Mouse (Mus musculus): ENCODE data around the gene Hspb9.

The Hspb9 gene

DNA sequence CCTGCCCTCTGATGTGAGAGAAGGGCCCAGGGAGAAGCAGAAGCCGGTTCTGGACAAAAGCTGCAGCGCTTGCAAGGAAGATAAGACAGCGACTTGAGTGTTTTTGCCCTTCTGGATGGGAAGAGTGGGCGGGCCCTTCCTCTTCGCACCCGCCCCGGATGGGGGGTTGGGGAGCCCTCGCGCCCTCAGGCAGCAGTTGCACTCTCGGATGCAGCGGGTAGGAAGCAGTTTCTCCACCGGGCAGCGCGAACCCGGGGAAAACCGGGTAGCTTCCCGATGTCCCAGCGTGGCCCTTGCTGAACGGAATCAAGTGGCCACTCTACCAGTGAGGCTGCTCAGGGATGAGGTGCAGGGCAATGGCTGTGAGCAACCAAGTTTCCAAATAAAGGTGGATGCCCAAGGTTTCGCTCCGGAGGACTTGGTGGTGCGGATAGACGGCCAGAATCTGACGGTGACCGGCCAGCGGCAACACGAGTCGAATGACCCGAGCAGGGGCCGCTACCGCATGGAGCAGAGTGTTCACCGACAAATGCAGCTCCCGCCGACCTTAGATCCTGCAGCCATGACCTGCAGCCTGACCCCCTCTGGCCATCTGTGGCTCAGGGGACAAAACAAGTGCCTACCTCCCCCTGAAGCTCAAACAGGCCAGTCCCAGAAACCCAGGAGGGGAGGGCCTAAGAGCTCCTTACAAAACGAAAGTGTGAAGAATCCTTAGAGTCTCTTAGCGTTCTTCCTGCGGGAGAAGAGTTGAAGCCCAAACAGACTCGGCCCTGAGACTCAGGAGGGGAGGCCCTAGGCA is at the start of gene Hspb9:
Hspb9 (plus strand) TSS at position 116 of the 799 bp plus-strand sequence.
- peak; percentile 56 for DNase-seq (ENCODE audit: low spot score)

DNA sequence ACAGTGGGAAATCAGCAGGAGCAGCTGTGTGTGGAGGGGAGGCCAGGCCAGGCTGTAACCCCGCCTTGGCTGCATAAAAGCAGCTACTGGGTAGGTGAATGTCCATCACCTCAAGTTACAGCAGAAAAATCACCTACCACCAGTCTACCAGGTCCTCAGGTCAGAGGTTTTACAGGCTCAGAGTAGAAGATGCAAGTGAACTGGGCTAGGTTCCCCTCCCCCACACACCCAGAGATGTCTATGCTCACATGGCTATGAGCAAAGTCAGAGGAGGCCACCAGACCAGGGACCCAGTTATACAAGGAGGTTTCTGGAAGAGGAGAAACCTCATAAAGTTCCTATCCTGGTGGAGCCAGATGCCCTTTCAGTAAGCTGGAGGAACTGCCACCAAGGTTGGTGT is 42.6 kb upstream of the Hspb9 start:
- no peak for DNase-seq (ENCODE audit: low spot score)

DNA sequence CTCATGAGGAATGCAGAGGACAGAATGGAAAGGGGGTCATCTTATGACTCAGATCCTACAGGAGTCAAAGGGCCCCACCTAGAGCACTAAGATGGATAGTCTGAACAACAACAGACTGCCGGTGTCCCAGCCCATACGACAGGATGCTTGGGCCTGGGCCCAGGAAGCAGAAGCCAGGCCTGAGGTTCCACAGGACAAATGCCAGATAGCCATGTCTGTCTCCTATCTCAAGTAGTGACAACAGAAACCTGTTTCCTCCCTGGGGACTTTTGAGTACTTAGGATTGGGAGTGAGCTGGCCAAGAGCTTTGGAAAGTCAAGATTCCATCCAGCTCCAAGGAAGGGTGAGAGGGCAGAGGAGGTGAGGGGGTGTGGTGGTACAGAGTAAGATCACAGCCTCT is 41.7 kb upstream of the Hspb9 start:
- no peak for DNase-seq (ENCODE audit: low spot score)

DNA sequence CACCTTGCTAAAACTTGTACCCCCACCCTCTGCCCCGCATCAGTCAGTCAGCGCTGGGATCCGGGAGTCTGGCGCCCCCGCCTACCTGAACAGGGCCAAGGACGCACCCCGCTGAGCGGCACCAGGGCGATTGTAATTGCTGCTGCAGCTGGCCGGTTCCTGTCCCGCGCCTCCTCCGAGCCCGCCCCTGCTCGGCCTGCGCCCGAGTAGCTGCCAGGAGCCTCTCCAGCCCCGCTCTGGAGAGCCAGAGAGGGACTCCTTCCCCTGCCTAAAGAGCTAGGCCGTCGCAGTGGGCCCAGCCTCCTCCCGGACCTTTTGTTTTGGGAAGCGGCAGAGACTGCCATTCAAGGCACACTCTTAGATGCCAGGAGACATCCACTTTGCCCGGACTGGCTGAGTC is 40.5 kb upstream of the Hspb9 start:
- peak; percentile 48 for DNase-seq (ENCODE audit: low spot score)

DNA sequence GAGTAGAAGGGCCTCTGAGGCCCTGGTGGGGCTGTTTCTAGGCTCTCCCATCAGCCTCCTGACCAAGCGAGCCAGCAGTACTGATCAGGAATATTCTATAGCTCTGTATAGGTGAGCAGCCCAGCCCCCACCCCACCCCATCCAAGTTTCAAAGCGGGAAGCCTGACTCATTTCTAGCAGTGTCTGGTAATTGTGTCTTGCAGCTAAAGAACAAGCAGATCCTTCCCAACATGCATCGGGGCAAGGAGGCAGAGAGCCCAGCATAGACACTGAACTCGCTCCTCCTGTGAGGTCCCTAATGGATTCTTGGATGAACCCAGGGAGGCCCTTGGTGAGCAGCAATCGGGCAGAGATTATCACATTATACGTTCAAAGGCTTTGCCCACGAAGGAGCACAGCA is 35.8 kb upstream of the Hspb9 start:
- DNase-seq (ENCODE audit: low spot score), result no peak

DNA sequence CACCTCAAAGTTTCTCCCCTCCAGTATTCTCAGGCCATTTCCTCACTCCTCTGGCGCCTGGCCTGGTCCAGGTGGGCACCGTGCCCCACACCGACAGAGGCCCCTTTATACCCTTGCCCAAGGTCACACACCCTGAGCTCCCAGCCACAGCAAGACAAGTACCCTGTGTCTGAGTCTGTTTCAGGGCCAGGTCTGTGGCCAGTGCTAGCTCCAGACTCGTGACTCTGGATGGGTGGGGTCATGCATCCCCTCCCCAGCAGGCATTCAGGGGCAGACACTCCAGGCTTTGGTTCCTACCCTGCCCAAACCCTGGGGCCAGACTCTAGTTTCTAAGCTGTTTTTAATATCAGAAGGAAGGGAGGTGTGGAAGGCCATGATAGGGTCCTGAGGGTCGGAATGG is 31.8 kb upstream of the Hspb9 start:
- DNase-seq (ENCODE audit: low spot score), result no peak

DNA sequence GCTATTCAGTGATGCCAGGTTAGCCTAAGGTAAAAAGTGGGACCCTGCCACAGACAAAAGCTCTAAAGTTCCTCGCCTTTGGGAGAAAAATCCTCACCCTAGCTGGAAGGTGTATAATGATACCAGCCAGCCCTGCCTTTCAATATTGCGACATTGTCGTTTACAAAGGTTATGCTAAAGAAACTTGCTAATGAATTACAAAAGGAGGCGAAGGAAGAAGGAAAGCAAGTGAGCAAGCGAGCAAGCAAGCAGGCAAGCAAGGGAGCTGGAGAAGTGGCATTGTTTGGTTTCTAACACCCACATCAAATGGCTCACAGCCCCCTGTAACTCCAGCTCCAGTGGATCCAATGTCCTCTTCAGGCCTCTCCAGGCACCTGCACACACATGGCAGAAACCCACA is 31.1 kb upstream of the Hspb9 start:
- no peak for DNase-seq (ENCODE audit: low spot score)

DNA sequence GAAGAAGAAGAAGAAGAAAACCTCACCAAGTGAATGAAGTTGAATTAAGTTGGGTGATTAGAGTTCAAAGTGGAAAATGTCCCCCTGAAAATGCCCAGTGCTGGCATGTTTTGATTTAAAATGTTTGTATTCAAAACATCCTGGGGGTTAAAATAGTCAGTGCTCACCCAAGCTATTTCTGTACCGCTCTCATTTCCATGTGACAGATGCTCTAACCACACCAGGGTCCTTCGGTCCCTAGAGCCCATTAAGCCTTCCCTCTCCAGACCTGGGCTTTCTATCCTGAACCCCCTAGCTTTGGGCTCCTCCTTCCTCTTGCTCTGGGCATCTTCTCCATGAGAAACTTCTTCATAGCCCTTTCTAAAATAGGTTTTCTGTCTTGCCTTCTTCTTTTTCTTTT is 29.6 kb upstream of the Hspb9 start:
- no peak for DNase-seq (ENCODE audit: low spot score)

DNA sequence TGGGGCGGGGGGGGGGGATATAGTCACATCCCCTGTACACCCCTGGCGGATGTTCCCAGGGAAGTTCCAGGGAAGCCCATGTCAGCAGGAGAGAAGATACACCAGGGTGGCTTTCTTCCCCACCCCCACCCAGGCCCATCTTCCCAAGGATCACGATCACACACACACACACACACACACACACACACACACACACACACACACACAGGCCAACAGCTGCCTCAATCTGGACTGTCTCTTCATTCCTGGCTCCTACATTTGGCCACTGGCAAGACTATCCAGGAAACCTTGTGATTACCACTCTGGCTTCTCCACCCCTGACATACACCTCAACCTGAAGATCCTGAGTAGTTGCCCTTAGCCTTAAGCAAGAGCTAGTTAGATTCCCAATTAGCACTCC is 28.3 kb upstream of the Hspb9 start:
- DNase-seq (ENCODE audit: low spot score), result no peak

DNA sequence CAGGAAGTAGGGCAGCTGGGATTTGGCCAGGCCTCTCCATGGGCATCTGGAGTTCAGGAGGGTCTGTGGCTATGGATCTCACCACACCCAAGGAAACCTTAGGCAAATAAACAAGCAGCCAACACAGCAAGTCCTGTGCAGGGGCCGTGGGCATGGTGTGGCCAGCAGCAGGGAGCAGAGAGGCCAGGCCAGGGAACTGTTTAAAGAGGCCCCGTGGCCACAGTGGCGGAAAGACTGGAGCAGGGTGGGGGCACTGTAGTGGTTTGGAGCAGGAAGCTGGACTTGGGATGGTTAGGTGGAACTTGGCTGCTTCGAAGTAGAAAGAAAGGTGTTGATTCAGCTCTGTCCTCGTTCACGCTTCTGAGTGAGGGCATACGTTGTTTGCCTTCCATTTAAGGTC is 26.4 kb upstream of the Hspb9 start:
- DNase-seq (ENCODE audit: low spot score), result no peak

DNA sequence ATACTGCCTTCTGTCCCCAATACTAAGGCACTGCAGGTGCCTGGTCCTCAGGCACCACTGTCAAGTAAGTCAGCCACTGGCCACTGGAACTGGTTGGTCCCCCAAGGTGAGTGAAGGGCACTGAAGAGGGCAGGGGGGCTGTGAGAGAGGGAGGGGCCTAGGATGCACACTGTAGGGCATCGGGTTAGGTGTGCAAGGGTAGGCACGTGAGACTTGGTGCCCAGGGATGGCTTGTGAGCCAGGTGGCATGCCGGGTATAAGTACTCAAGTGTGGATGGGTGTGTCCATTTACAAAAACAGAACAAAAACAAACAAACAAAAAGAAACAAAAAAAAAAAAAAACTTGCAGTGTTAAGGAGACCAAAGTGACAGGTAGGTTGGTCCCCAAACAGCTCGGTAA is 25.2 kb upstream of the Hspb9 start:
- no peak for DNase-seq (ENCODE audit: low spot score)

DNA sequence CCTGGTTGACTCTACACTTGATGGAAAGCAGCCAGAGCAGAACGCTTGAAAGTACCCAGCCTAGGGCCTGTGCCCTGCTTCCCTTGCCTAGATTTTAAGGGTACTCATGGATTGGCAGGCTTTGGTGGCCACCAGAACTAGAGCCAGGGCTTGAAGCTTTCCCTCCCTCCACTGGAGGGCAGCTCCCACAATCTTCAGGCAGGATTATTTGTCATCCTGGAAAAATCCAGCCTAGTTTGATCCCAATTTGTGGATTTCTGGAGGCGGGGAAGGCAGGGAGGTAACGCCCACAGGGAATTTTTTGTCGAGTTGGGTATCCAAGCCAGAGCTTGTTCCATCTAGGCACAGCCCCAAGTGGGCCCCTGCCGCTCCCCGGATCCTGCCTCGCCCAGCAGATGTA is 23.3 kb upstream of the Hspb9 start:
- DNase-seq (ENCODE audit: low spot score), result no peak

DNA sequence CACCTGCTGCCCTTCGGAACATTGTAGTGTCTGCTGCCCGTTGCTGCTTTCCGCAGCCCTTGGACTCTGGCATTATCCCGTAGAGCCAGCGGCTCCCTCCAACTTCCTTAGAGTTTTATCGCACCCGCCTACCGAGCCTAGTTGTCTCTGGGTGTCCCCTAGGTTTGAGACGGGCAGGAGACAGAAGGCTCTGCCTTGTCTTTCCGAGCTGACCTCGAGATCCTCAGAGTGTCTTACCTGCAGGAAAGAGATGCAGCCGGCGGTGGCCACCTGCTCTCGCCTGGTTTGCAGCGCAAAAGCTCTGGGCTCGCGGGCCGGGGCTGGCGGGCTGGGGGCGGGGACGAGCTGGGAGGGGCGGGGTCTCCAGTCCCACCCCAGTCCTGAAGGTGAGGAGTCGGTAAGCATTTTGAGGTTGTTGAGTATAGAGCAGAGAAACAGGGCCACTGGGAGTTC is 21.5 kb upstream of the Hspb9 start, which contains the start of gene Zfp385c:
Zfp385c (minus strand) TSS at position 292 of the 453 bp plus-strand sequence.
- no peak for DNase-seq (ENCODE audit: low spot score)

DNA sequence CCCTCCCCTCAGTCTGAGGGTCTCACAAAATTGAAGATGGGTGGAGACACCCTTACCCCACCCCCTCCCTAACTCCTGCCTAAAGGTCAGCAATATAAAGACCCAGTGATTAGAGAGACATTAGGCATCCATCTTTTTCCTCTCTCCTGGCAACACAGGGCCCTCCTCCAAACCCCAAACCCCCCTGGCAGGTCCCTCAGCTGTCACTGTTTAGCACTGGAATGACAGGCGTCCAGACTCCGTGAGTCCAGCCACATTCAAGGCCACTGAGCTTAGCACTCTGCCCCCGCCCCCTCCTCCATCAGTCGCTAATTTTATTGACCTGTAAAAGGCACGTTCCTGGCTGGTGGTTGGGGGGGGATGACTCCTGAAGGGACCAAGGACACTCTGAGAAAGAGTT is 20.5 kb upstream of the Hspb9 start:
- no peak for DNase-seq (ENCODE audit: low spot score)

DNA sequence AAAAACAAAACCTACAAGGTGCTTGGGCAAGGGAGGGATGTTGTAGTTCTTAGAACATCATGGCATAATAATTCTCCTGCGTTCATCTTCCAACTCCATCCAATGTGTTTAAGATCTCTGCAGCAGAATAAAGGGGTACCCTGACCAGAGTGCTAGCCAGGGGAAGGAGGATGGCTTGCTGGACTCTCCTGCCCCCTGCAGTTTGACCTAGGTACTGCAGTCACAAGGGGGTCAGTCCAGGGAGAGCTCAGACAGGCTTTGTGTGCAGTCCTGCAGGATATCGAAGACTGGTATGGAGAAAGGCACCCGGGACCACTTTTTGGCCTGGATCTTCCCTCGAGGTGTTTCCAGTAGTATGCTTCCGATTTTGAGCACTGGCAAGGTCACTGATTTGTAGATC is 18.7 kb upstream of the Hspb9 start:
- DNase-seq (ENCODE audit: low spot score), result peak; percentile 79

DNA sequence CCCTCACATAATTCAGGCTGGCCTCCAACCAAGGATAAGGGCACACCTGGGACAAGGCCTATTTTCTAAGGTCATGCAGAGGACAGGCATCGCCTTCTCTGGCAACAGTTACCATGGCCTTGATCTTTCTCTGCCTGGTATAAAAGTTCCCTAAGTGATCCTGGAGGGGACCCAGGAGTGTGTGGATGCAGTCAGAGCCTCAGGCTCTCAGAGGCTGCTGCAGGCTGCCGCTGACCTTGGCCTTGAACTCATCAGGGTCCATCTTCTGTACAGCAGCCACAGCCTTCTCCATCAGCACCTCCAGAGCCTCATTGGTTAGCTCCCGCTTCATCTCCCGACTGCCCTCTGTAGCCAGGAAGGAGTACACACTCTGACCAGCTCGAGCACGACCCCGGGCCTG is 15.7 kb upstream of the Hspb9 start:
- no peak for DNase-seq (ENCODE audit: low spot score)

DNA sequence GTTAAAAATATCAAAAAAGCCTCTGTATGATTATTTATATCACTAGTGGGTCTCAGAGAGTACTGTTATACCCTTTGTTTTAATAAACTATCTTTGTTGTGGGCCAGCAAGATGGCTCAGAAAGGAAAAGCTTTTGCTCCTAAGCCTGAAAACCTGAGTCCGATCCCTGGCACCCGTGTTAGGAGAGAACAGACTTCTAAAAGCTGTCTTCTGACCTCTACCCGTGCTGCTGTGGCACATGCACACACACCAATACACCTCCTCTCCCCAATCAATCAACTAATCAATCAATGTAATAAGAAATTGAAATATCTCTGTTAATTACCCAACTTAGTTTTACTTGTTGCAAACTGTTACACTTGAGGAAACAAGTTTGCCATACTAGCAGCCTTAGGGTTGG is 12.9 kb upstream of the Hspb9 start:
- DNase-seq (ENCODE audit: low spot score), result no peak

DNA sequence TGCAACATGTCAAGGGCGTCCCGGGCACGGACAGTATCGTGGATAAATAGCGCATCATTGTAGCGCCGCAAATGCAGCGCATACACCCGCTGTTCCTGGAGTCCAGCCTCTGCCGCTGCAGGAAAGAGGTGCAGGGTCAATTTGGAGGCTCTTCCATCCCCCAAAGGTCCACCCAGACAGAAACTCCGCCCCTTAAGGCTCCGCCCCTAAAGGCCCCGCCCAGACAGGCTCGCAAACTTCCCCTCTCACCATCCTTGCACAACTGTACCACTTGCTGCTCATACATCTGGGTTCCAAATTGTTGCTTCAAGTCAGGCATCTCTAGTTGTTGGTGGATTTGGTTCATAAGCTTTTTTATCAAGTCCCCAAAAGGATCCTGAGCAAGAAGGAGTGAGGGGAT is 12.3 kb upstream of the Hspb9 start:
- DNase-seq (ENCODE audit: low spot score), result peak; percentile 50

DNA sequence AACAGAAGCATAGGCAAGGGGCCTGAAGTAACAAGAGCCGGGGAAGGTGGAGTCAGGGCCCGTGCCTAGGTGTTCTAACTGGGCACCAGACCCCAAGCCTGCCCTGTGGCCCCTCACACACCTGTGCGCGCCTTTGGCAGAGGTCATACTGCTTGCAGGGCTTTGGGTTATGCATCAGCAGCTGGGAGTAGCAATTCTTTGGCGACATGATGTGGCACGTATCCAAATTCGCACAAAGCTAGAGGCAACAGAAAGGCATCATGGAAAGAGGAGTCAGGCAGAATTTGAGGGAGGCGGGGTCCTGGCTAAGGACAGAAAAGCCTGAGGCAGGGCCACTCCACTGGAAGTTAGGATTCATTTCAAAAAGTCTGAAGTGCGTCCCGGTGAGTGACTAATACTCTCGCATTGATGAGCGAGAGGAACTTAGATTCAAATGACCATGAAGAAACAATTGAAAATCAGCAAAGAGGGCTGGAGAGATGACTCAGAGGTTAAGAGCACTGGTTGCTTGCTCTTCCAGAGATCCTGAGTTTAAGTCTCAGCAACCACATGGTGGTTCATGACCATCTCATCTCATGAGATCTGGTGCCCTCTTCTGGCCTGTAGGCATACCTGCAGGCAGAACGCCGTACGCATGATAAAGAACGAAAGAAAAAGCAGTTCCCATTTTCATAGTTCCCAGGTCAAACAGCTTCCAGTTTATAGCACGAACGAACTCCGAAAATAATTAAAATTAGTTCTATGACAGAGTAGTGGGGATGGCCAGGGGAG is 11.4 kb upstream of the Hspb9 start:
- peak; percentile 64 for DNase-seq (ENCODE audit: low spot score)

DNA sequence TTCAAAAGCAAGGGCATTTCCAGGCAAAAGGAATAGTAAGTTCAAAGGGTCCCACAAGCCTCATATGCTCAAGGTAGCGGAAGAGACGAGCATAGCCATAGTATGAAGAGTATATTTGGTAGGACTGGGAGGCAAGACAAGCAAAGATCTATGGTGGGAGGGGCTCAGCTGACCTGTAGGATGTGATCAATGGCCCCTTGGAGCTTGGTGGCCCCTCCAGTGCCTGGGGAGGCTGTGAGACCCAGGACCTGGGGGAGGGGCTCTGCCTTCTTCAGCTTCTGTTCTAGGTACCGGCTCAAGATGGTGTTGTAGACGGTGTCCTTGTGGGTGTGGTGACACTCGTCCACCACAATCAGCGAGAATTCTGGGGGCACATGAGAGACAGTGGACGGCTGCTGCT is 10.7 kb upstream of the Hspb9 start:
- no peak for DNase-seq (ENCODE audit: low spot score)

DNA sequence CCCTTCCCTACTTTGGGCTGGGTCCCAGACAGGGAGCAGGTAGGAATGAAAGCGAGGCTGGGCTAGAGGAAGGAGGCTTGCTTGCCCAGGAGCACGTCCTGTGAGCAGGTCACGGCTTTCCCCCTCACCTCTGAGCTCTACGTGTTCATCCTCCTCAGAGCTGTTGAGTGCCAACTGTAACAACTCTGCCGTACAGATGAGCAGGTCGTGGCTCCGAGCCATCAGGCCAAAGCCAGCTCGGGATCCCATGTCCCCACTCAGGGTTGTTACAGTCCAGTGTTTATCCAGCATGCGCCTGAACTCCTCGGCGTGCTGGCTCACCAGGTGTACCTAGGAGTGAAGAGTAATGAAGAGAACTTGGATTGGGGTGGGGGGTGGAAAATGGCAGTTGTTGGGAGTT is 10.3 kb upstream of the Hspb9 start:
- no peak for DNase-seq (ENCODE audit: low spot score)

DNA sequence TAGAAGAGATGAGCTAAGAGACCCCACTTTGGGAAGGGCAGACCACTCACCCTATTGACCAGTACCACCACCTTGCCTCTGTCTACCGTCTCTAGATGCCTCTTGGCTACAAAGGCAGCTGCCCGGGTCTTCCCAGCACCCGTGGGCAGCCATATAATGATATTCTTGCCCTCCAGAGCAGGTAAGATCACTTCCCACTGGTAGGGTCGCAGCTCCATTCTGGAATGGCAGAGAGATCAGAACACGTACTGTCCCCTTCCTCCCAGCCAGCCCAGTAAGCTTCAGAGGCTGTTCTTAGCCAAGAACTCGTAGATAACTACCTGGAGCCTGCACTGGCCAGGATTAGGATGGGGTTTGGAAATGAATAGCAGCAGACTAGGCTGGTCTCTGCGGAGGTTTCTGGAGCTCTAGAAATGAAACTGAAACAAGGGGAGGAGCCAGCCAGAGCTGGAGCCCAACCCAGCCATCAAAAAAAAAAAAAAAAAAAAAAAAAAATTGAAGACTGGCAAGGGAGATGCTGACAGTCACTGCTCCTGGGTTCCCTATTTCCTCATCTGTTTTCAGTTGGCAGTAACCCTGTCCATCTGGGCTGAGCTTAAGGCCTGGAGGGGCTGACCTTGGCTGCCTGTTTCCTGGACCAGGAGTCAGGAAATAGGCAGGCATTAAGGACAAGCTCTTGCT is 9.7 kb upstream of the Hspb9 start, which contains the start of gene Dhx58:
Dhx58 (minus strand) TSS at position 421 of the 681 bp plus-strand sequence.
- no peak for DNase-seq (ENCODE audit: low spot score)
